21 mouse cellular contexts compared by ENCODE assay signal in genomic region chrX:147443386-147443785, GRCm38 (mm10). TPM values are rescaled to one million over a fixed set of nuclear protein-coding genes. Genes with fewer than 3 reads are reported as not detected.
"Had no signal": no experiment of that assay in that cellular context is flagged by ENCODE, and none has a peak within 500 bp of the region (broad histone marks: within the 10 kb centered on the region; RNA-seq: fewer than 3 reads in every experiment).

No protein-coding gene starts in this region.

- H3K4me3 ChIP-seq: intestine, embryonic 15.5 days; limb, embryonic 10.5 days; limb, embryonic 13.5 days; liver, embryonic 12.5 days; liver, embryonic 15.5 days; midbrain, embryonic 12.5 days; midbrain, embryonic 15.5 days; neural tube, embryonic 12.5 days; neural tube, embryonic 15.5 days had no signal

- H3K9ac ChIP-seq: intestine, embryonic 15.5 days; limb, embryonic 13.5 days; liver, embryonic 12.5 days; liver, embryonic 15.5 days; midbrain, embryonic 12.5 days; midbrain, embryonic 15.5 days; neural tube, embryonic 12.5 days; neural tube, embryonic 15.5 days had no signal

- H3K4me1 ChIP-seq: intestine, embryonic 15.5 days; limb, embryonic 10.5 days; limb, embryonic 13.5 days; liver, embryonic 12.5 days; liver, embryonic 15.5 days; midbrain, embryonic 12.5 days; midbrain, embryonic 15.5 days; neural tube, embryonic 12.5 days; neural tube, embryonic 15.5 days had no signal

- ATAC-seq: intestine, embryonic 15.5 days; liver, embryonic 12.5 days; midbrain, embryonic 15.5 days had no signal

- H3K9me3 ChIP-seq: intestine, embryonic 15.5 days; limb, embryonic 10.5 days; limb, embryonic 13.5 days; liver, embryonic 12.5 days; liver, embryonic 15.5 days; midbrain, embryonic 12.5 days; midbrain, embryonic 15.5 days; neural tube, embryonic 12.5 days; neural tube, embryonic 15.5 days had no signal

- H3K4me2 ChIP-seq: intestine, embryonic 15.5 days; limb, embryonic 13.5 days; liver, embryonic 12.5 days; liver, embryonic 15.5 days; midbrain, embryonic 12.5 days; midbrain, embryonic 15.5 days; neural tube, embryonic 12.5 days; neural tube, embryonic 15.5 days had no signal

- H3K27ac ChIP-seq: intestine, embryonic 15.5 days; limb, embryonic 10.5 days; limb, embryonic 13.5 days; liver, embryonic 12.5 days; liver, embryonic 15.5 days; macrophage; midbrain, embryonic 12.5 days; midbrain, embryonic 15.5 days; neural tube, embryonic 12.5 days; neural tube, embryonic 15.5 days; stomach, postnatal 0 days had no signal

- H3K36me3 ChIP-seq: intestine, embryonic 15.5 days; limb, embryonic 10.5 days; limb, embryonic 13.5 days; liver, embryonic 12.5 days; liver, embryonic 15.5 days; midbrain, embryonic 12.5 days; midbrain, embryonic 15.5 days; neural tube, embryonic 12.5 days; neural tube, embryonic 15.5 days had no signal

- DNase-seq: liver; lung, adult 18-20 months; right cerebral cortex, adult 18-20 months; right cerebral cortex, postnatal 14 days; right cerebral cortex, postnatal 4 days; thymus, adult 2 months; thymus, postnatal 14 days; thymus, postnatal 4 days had no signal

- H3K27me3 ChIP-seq: intestine, embryonic 15.5 days; limb, embryonic 13.5 days; liver, embryonic 12.5 days; liver, embryonic 15.5 days; midbrain, embryonic 12.5 days; midbrain, embryonic 15.5 days; neural tube, embryonic 12.5 days; neural tube, embryonic 15.5 days had no signal

RNA-seq across cellular contexts. Expression of gene Vmn1r239-ps, which starts 10.1 kb away (rescaled TPM):
- polyA plus RNA-seq: intestine, embryonic 15.5 days; limb, embryonic 10.5 days; limb, embryonic 13.5 days; liver, embryonic 12.5 days; liver, embryonic 15.5 days; lung, embryonic 16.5 days; macrophage; midbrain, embryonic 12.5 days; midbrain, embryonic 15.5 days; neural tube, embryonic 12.5 days; neural tube, embryonic 15.5 days; stomach, embryonic 14.5 days; stomach, postnatal 0 days; thymus, adult 2 months had no signal

RNA-seq across cellular contexts. Expression of gene Il13ra2, which starts 14.4 kb away (rescaled TPM):
- polyA plus RNA-seq: intestine, embryonic 15.5 days; limb, embryonic 10.5 days; limb, embryonic 13.5 days; liver, embryonic 12.5 days; liver, embryonic 15.5 days; lung, embryonic 16.5 days; macrophage; midbrain, embryonic 12.5 days; stomach, embryonic 14.5 days had no signal
